Mouse (Mus musculus) erythroblast, embryonic 14.5 days (primary cell): ENCODE data around the gene Git2.

Experiments
- GATA1 ChIP-seq: IDR thresholded peaks from 2 replicates; pipeline ENCODE4 v1.6.1; 2012; ENCODE audit warnings: low read length, inconsistent platforms, mixed read lengths
- TAL1 ChIP-seq: IDR thresholded peaks from 3 replicates; pipeline ENCODE4 v1.6.1; 2012; ENCODE audit warnings: low read length, inconsistent platforms, mixed read lengths

DNA sequence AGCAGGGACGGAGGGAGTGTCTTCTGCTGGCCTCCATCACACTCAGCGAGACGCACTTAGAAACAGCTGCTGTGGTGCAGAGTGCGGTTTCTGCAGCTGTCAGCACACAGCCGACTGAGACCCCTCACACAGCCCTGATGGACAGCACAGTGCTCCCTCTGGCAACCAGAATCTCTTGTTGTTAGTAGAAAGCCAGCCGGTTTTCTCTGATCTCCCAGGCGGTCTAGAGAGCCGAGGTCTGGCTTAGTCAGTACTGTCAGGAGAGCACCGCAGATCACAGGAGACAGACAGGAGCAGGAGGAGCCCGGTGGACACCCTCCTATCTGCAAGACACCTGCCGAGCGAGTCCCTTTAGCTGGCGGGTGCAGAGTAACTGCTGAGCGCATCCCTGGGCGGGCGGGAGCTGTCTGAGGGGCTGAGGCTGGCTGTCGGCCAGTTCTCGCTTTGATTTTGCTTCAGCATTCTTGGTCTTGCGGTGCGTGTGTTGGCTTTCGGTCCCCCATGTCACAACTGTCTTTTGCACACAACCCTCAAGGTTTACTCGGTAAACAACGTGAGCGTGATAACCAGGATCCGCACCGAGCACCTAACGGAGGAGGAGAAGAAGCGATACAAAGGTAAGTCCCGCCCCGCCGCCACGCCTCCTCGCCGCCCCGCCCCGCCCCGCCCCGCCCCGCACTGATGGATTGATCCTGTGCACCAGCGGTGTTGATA, 21.1 kb upstream of the Git2 start:
- TF ChIP-seq GATA1 (no peak), TAL1 (no peak)
